Mouse (Mus musculus): ENCODE data around the gene Tdp1.

Gene Tdp1

GRCm38 (mm10) chr12:99884269-99885261, at the start of gene Tdp1, which contains the start of gene Efcab11:
Tdp1 (plus strand) TSS chr12:99884517.
Efcab11 (minus strand) TSS chr12:99884439.
- DNase-seq, result peak; percentile 93

- peak; percentile 14 for DNase-seq
These were observed 47.7 kb upstream of the Tdp1 start for GRCm38 (mm10) chr12:99836404-99837131.

- no peak for DNase-seq
These were observed 46.8 kb upstream of the Tdp1 start for GRCm38 (mm10) chr12:99837528-99837927.

GRCm38 (mm10) chr12:99838109-99838508, 46.2 kb upstream of the Tdp1 start:
- no peak for DNase-seq

GRCm38 (mm10) chr12:99838703-99839102, 45.6 kb upstream of the Tdp1 start:
- DNase-seq, result peak; percentile 19

- no peak for DNase-seq
These were observed 39.4 kb upstream of the Tdp1 start for GRCm38 (mm10) chr12:99844951-99845350.

GRCm38 (mm10) chr12:99849996-99850395, 34.3 kb upstream of the Tdp1 start:
- no peak for DNase-seq

- DNase-seq, result no peak
These were observed 30.7 kb upstream of the Tdp1 start for GRCm38 (mm10) chr12:99853323-99854258.

- DNase-seq, result no peak
These were observed 28.3 kb upstream of the Tdp1 start for GRCm38 (mm10) chr12:99856011-99856410.

- no peak for DNase-seq
These were observed 25.7 kb upstream of the Tdp1 start for GRCm38 (mm10) chr12:99858664-99859063.

GRCm38 (mm10) chr12:99859391-99860100, 24.8 kb upstream of the Tdp1 start:
- no peak for DNase-seq

GRCm38 (mm10) chr12:99860981-99861380, 23.3 kb upstream of the Tdp1 start:
- DNase-seq, result no peak

- DNase-seq, result no peak
These were observed 19.7 kb upstream of the Tdp1 start for GRCm38 (mm10) chr12:99864613-99865012.

GRCm38 (mm10) chr12:99868821-99869220, 15.5 kb upstream of the Tdp1 start:
- DNase-seq, result no peak

GRCm38 (mm10) chr12:99873443-99873842, 10.9 kb upstream of the Tdp1 start:
- DNase-seq, result no peak

- DNase-seq, result no peak
These were observed 9.7 kb upstream of the Tdp1 start for GRCm38 (mm10) chr12:99874609-99875008.

- peak; percentile 90 for DNase-seq
These were observed 1.2 kb upstream of the Tdp1 start for GRCm38 (mm10) chr12:99883000-99883712.

GRCm38 (mm10) chr12:99883713-99884105, 608 bp upstream of the Tdp1 start:
- peak; percentile 29 for DNase-seq

- DNase-seq, result no peak
These were observed 1.1 kb downstream of the Tdp1 start for GRCm38 (mm10) chr12:99885282-99885901.

GRCm38 (mm10) chr12:99897846-99898245, 13.5 kb downstream of the Tdp1 start:
- DNase-seq, result no peak
